Mouse (Mus musculus): ENCODE results near the gene Phldb2. TPM values are rescaled to one million over a fixed set of nuclear protein-coding genes. Genes with fewer than 3 reads are reported as not detected.
A peak's percentile ranks its signal among the peaks of the same experiment; 100 is the strongest.

The Phldb2 gene
- 89.6 and 90.1 TPM in 2 replicates for polyA plus RNA-seq (2015; fragmentation: Nextera tagmentation; extraction: Ambion mirVana)

DNA sequence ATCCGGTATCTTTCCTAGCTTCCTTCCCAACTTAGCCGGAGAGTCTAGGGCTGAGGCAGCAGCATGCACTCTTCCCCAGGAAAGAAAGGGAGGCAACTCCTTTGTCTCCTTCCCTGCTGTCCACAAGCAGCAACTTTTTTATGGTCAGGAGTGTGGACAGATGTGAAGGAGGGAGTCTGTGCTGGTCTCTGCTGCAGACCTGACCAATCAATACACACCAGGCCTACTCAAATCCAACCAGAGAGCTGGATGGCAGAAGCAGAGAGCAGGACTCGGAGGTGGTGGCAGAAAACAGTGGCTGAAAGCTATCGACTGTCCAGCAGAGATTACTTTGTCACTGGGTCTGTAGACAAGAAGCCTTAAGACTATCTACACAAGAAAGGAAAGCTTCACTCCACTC, at the start of gene Phldb2:
TSS of gene Phldb2 (minus strand) at position 205 of the 400 bp plus-strand sequence.
- Histone ChIP-seq H3K27me3 (ENCODE audit: insufficient read depth, low read length) (no peaks in the 10 kb centered on the region), H3K36me3 (ENCODE audit: insufficient read depth, low read length) (0 out of 2 replicates have a peak, but pooled peaks cover 2% of the 10 kb centered on the region), H3K9ac (replicated peaks; ENCODE audit: low read length) (peak within 1 kb of the TSS; percentile 51), H3K4me1 (ENCODE audit: insufficient read depth, low read length) (0 out of 2 replicates have a peak, but pooled peaks cover 6% of the 10 kb centered on the region), H3K4me3 (ENCODE audit: low read length) (peak within 1 kb of the TSS; percentile 33), H3K27ac (ENCODE audit: low read length) (peak within 1 kb of the TSS; percentile 96), H3K9me3 (ENCODE audit: low read length) (no peaks in the 10 kb centered on the region), H3K4me2 (replicated peaks; ENCODE audit: low read depth, low read length) (peak within 1 kb of the TSS; percentile 46)
- no peak for ATAC-seq (ENCODE audit: low FRiP score, low TSS enrichment)
- WGBS: 67% methylated on average over 4 of the region's 4 CpGs

DNA sequence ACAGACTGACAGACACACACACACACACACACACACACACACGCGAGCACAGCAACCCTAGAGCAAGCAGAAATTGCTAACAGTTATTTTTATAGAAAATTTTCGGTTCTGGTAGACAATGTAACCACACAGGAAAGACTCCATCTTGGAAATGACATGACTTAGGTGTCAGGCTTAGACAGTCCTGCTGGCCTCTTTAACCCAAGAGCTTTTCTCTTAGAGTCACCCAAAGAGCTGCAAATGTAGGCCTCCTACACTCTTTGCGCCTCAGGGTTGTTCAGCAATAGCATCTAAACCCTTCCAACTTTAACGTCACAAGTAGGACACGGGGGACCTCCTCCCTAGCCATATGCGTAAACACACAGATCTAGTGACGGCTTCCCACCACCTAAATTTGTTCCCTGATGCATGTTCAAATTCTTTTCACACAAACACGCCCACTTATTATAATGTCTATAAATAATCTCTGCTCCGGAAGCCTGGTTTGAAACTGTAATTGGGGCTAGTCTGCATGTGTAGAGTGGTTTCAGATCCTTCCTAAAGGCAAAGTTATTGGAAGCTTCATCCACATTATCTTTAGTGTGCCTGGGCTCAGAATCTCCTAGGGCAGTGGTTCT, 48.3 kb upstream of the Phldb2 start:
- Histone ChIP-seq H3K4me2 (replicated peaks; ENCODE audit: low read depth, low read length) (no peak overlapping the region), H3K9me3 (ENCODE audit: low read length) (no peaks in the 10 kb centered on the region), H3K36me3 (ENCODE audit: insufficient read depth, low read length) (no peaks in the 10 kb centered on the region), H3K9ac (replicated peaks; ENCODE audit: low read length) (no peak overlapping the region), H3K4me1 (ENCODE audit: insufficient read depth, low read length) (no peaks in the 10 kb centered on the region), H3K27ac (ENCODE audit: low read length) (no peak overlapping the region), H3K27me3 (ENCODE audit: insufficient read depth, low read length) (no peaks in the 10 kb centered on the region), H3K4me3 (ENCODE audit: low read length) (no peak overlapping the region)
- 86% methylated on average over 10 of the region's 10 CpGs for WGBS
- ATAC-seq (ENCODE audit: low FRiP score, low TSS enrichment): no peak

GRCm38 (mm10) chr16:46000976-46001375, 47.6 kb upstream of the Phldb2 start:
- 89% methylated on average over 3 of the region's 3 CpGs for WGBS
- ATAC-seq (ENCODE audit: low FRiP score, low TSS enrichment): no peak
- Histone ChIP-seq H3K27me3 (ENCODE audit: insufficient read depth, low read length) (no peaks in the 10 kb centered on the region), H3K4me1 (ENCODE audit: insufficient read depth, low read length) (no peaks in the 10 kb centered on the region), H3K9me3 (ENCODE audit: low read length) (no peaks in the 10 kb centered on the region), H3K4me3 (ENCODE audit: low read length) (no peak overlapping the region), H3K4me2 (replicated peaks; ENCODE audit: low read depth, low read length) (no peak overlapping the region), H3K9ac (replicated peaks; ENCODE audit: low read length) (no peak overlapping the region), H3K27ac (ENCODE audit: low read length) (no peak overlapping the region), H3K36me3 (ENCODE audit: insufficient read depth, low read length) (no peaks in the 10 kb centered on the region)

- Histone ChIP-seq H3K9ac (replicated peaks; ENCODE audit: low read length) (no peak overlapping the region), H3K27me3 (ENCODE audit: insufficient read depth, low read length) (no peaks in the 10 kb centered on the region), H3K9me3 (ENCODE audit: low read length) (no peaks in the 10 kb centered on the region), H3K36me3 (ENCODE audit: insufficient read depth, low read length) (no peaks in the 10 kb centered on the region), H3K4me2 (replicated peaks; ENCODE audit: low read depth, low read length) (no peak overlapping the region), H3K4me3 (ENCODE audit: low read length) (no peak overlapping the region), H3K4me1 (ENCODE audit: insufficient read depth, low read length) (no peaks in the 10 kb centered on the region), H3K27ac (ENCODE audit: low read length) (no peak overlapping the region)
- no peak for ATAC-seq (ENCODE audit: low FRiP score, low TSS enrichment)
- 55% methylated on average over 10 of the region's 10 CpGs for WGBS
Observed at GRCm38 (mm10) chr16:45999374-46000191, 46.2 kb upstream of the Phldb2 start.

DNA sequence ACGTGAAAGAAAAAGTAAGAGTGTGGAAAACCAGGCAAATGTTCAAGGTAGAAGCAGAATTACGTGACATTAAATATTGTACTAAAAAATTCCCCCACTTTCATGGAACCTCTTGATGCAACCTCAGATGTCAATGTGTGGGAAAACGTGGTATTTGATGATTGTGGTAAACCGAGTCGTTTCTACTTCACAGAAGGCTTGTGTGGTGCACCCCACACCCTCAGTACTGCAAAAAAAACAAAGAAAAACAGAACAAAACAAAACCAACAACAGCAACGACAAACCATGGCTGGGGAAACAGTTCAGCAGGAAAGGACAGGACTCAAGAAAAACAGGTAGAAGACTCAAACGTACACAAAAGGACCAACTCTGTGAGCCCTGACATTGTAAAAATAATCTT, 44.8 kb upstream of the Phldb2 start:
- Histone ChIP-seq H3K27ac (ENCODE audit: low read length) (no peak overlapping the region), H3K36me3 (ENCODE audit: insufficient read depth, low read length) (no peaks in the 10 kb centered on the region), H3K27me3 (ENCODE audit: insufficient read depth, low read length) (no peaks in the 10 kb centered on the region), H3K9me3 (ENCODE audit: low read length) (no peaks in the 10 kb centered on the region), H3K9ac (replicated peaks; ENCODE audit: low read length) (no peak overlapping the region), H3K4me1 (ENCODE audit: insufficient read depth, low read length) (no peaks in the 10 kb centered on the region), H3K4me3 (ENCODE audit: low read length) (no peak overlapping the region), H3K4me2 (replicated peaks; ENCODE audit: low read depth, low read length) (no peak overlapping the region)
- WGBS: 72% methylated on average over 7 of the region's 7 CpGs
- ATAC-seq (ENCODE audit: low FRiP score, low TSS enrichment): no peak

DNA sequence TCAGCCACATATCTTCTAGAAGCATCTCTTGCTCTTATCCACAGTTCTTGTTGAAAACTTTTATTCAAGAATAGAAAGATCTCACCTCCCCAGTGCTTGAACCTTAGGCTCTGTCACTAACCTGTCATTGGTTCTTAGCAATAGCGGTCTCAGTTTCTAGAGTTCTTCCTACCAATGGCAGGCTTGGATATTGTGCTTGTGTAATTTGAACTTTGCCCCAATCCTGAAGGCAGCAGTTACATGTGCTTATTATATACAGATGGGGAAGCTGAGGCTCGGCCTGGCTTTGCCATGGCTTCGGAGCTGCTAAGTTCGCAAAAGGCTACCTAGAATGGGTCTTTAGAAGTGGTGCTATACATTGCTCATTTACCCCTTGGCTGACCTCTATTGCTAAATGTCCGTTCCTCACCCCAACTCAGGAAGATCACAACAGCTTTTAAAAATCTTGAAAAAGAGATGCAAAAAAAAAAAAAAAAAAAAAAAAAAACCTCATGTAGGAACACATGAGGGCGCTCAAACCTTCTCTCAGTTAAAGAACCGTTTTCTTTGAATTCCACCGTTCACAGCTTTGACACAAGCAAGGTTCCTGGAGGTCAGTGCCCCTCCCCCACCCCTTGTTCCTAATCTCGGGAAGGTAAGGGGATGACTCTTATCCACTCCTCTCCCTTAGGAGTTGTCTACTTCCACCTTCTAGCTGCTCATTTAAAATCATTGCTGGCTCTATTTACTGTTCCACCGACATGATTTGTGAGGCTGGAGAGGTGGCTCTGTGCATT, 37.7 kb upstream of the Phldb2 start:
- Histone ChIP-seq H3K36me3 (ENCODE audit: insufficient read depth, low read length) (no peaks in the 10 kb centered on the region), H3K27me3 (ENCODE audit: insufficient read depth, low read length) (no peaks in the 10 kb centered on the region), H3K4me3 (ENCODE audit: low read length) (no peak overlapping the region), H3K9ac (replicated peaks; ENCODE audit: low read length) (no peak overlapping the region), H3K4me1 (ENCODE audit: insufficient read depth, low read length) (0 out of 2 replicates have a peak, but pooled peaks cover 1% of the 10 kb centered on the region), H3K4me2 (replicated peaks; ENCODE audit: low read depth, low read length) (no peak overlapping the region), H3K9me3 (ENCODE audit: low read length) (no peaks in the 10 kb centered on the region), H3K27ac (ENCODE audit: low read length) (no peak overlapping the region)
- no peak for ATAC-seq (ENCODE audit: low FRiP score, low TSS enrichment)
- WGBS: 49% methylated on average over 10 of the region's 10 CpGs

DNA sequence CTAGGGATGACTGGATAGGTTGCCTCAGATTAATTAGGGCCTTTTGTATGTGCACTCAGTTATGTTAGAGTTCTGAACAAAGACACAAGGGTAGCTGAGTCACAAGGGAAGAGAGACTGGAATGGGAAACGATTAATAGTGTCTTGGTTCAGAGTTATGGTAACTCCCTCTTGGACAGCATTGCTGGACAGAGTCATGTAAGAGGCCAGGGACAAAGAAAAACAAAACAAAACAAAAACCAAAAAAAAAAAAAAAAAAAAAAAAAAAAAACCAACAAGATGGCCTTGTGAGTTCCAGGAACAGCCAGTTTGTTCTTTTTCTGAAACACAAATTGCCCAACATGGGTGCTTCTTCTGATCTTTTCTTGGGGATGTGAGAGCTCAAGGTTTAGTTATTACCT, 32.8 kb upstream of the Phldb2 start:
- Histone ChIP-seq H3K27ac (ENCODE audit: low read length) (no peak overlapping the region), H3K4me3 (ENCODE audit: low read length) (no peak overlapping the region), H3K36me3 (ENCODE audit: insufficient read depth, low read length) (no peaks in the 10 kb centered on the region), H3K27me3 (ENCODE audit: insufficient read depth, low read length) (no peaks in the 10 kb centered on the region), H3K9ac (replicated peaks; ENCODE audit: low read length) (no peak overlapping the region), H3K9me3 (ENCODE audit: low read length) (no peaks in the 10 kb centered on the region), H3K4me1 (ENCODE audit: insufficient read depth, low read length) (0 out of 2 replicates have a peak, but pooled peaks cover 2% of the 10 kb centered on the region), H3K4me2 (replicated peaks; ENCODE audit: low read depth, low read length) (no peak overlapping the region)
- 53% methylated on average over 1 of the region's 1 CpGs for WGBS
- ATAC-seq (ENCODE audit: low FRiP score, low TSS enrichment): no peak

DNA sequence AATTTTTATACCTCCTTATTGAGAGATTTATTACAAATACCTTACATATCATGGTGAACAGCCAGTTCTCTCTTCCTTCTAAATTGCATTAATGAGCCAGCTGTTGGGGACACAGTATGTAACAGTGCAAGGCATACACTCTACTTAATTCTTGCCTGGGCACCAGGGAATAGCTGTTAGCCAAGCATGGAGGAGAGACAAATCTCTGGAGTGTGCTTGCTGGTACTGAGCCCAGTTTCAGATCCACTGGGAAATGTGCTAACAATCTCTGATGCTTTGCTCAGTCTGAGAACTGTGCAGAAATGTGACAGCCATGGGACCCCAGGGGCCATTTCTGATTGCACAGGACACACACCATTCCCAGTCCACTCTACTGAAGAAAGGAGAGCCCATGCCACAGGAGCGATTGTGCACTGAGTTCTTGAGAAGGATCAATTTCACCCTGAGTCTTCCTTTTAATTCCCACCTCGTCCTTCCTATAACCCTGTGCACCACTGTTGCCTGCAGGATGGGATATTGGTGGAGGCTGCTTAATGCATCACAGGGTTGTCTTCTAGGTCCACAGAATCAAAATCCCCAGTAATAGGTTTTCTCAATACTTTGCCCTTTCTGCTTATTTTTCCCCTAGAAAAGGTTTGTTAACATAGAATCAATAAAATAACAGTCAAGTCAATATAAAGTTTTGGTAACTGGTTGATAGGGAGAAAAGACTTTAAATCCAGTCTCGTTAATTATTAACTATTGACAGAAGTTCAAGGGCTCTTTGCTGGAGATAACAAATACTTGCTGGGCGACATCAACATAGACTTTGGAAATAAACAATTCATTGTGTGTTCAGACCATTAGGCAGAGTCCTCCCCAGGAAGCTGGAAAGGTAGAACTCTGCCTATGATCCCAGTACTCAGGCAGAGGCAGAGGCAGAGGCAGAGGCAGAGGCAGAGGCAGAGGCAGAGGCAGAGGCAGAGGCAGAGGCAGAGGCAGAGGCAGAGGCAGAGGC, 31.5 kb upstream of the Phldb2 start:
- no peak for ATAC-seq (ENCODE audit: low FRiP score, low TSS enrichment)
- Histone ChIP-seq H3K27ac (ENCODE audit: low read length) (no peak overlapping the region), H3K27me3 (ENCODE audit: insufficient read depth, low read length) (no peaks in the 10 kb centered on the region)

GRCm38 (mm10) chr16:45976251-45976650, 22.9 kb upstream of the Phldb2 start:
- H3K4me3 ChIP-seq (ENCODE audit: low read length): no peak overlapping the region
- no peak overlapping the region for H3K4me2 ChIP-seq (replicated peaks; ENCODE audit: low read depth, low read length)
- no peaks in the 10 kb centered on the region for H3K27me3 ChIP-seq (ENCODE audit: insufficient read depth, low read length)
- no peaks in the 10 kb centered on the region for H3K9me3 ChIP-seq (ENCODE audit: low read length)
- WGBS: 88% methylated on average over 1 of the region's 1 CpGs
- ATAC-seq (ENCODE audit: low FRiP score, low TSS enrichment): no peak
- H3K36me3 ChIP-seq (ENCODE audit: insufficient read depth, low read length): no peaks in the 10 kb centered on the region
- no peaks in the 10 kb centered on the region for H3K4me1 ChIP-seq (ENCODE audit: insufficient read depth, low read length)
- no peak overlapping the region for H3K27ac ChIP-seq (ENCODE audit: low read length)
- H3K9ac ChIP-seq (replicated peaks; ENCODE audit: low read length): no peak overlapping the region

More for the DNA sequence above, 31.5 kb upstream of the Phldb2 start:
- 0 out of 2 replicates have a peak, but pooled peaks cover 2% of the 10 kb centered on the region for H3K4me1 ChIP-seq (ENCODE audit: insufficient read depth, low read length)
- H3K9ac ChIP-seq (replicated peaks; ENCODE audit: low read length): no peak overlapping the region
- H3K36me3 ChIP-seq (ENCODE audit: insufficient read depth, low read length): no peaks in the 10 kb centered on the region
- no peak overlapping the region for H3K4me2 ChIP-seq (replicated peaks; ENCODE audit: low read depth, low read length)
- WGBS: 67% methylated on average over 4 of the region's 4 CpGs
- no peaks in the 10 kb centered on the region for H3K9me3 ChIP-seq (ENCODE audit: low read length)
- no peak overlapping the region for H3K4me3 ChIP-seq (ENCODE audit: low read length)

All from kidney, embryonic 16.5 days (tissue).